Mouse (Mus musculus) G1E-ER4 (cell line): ENCODE results near the gene Il18r1. TPM values are rescaled to one million over a fixed set of nuclear protein-coding genes. Genes with fewer than 3 reads are reported as not detected.

Source experiments
- GATA1 ChIP-seq: IDR thresholded peaks from one replicate; pipeline ENCODE4 v1.8.0; 2012; ENCODE audit warnings: low read length, inconsistent platforms
- polyA plus RNA-seq: library from polyadenylated mRNA; stranded (reverse); fragments of >175 nt; gene quantifications from 2 replicates; pipeline ENCODE4 v1.2.3, GENCODE M21; 2012

The Il18r1 gene
- polyA plus RNA-seq, 1 experiment: not detected

DNA sequence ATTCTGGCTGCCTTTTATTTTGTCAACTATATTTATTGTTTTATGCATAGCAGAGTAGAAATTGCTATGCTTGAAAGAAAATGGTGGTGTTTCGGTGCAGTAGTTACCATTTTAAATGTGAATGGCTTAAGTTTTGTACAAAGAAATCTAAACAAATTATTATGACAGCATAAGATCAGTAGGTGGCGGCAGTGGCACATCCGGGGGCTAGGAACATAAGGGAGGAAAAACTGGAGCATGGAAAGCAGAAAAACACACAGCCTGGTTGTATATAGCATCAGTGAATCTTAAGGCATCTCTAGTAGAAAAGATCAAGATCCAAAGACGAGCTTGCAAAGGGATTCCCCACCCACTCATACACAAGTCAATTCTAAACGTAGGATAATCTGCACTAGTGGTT, 72.2 kb downstream of the Il18r1 start:
- no peak for TF ChIP-seq GATA1

- TF ChIP-seq GATA1: no peak
These were observed 79.3 kb downstream of the Il18r1 start for GRCm38 (mm10) chr1:40544650-40545049.

- TF ChIP-seq GATA1: no peak
These were observed 81.3 kb downstream of the Il18r1 start for GRCm38 (mm10) chr1:40546645-40547044.

GRCm38 (mm10) chr1:40547064-40547572, 81.8 kb downstream of the Il18r1 start:
- TF ChIP-seq GATA1: no peak

- TF ChIP-seq GATA1: no peak
These were observed 82.4 kb downstream of the Il18r1 start for GRCm38 (mm10) chr1:40547762-40548161.

Other genes starting within 250 kb of the Il18r1 start
- not detected in 2 replicates for gene Il1r1, start 240.5 kb upstream of the Il18r1 start, polyA plus RNA-seq
- gene Il1rl2, start 140.9 kb upstream of the Il18r1 start, polyA plus RNA-seq: not detected in 2 replicates
- 2.7 and 3.7 TPM in 2 replicates for gene Il1rl1, start 36.0 kb upstream of the Il18r1 start, polyA plus RNA-seq
- gene Il18rap, start 49.8 kb downstream of the Il18r1 start, polyA plus RNA-seq: not detected in 2 replicates
- gene Slc9a4, start 114.5 kb downstream of the Il18r1 start, polyA plus RNA-seq: not detected in 2 replicates
- gene Slc9a2, start 215.0 kb downstream of the Il18r1 start, polyA plus RNA-seq: not detected in 2 replicates